Mouse (Mus musculus) adrenal gland, postnatal 4 days (tissue): ENCODE data around the gene Fam169b. TPM values are rescaled to one million over a fixed set of nuclear protein-coding genes. Genes with fewer than 3 reads are reported as not detected.

Experiments used
- DNase-seq, 2 experiments: peaks; one replicate each; pipeline ENCODE4 v3.0.0; 2021 to 2022; ENCODE audit warnings: low spot score in 2 of 2, mixed read lengths in 2 of 2
- long read RNA-seq, 2 experiments: library from polyadenylated mRNA; stranded (forward); transcript quantifications; one replicate each; pipeline ENCODE4 v2.0.0; 2021
- total RNA-seq, 2 experiments: library from RNA; stranded (reverse); gene quantifications; 2 replicates each; pipeline ENCODE4 v1.2.3; 2021

Gene Fam169b
- total RNA-seq = 1 to 10 TPM in 1 of 2 experiments, under 1 TPM in 1; 0.22 to 1.1 TPM
- long read RNA-seq, experiment 1 = 0 reads
- long read RNA-seq, experiment 2, partial matches to known transcripts = 0 of 2 reads
- long read RNA-seq, experiment 2, other reads (novel, unspliced or antisense) = 0 of 2 reads

DNA sequence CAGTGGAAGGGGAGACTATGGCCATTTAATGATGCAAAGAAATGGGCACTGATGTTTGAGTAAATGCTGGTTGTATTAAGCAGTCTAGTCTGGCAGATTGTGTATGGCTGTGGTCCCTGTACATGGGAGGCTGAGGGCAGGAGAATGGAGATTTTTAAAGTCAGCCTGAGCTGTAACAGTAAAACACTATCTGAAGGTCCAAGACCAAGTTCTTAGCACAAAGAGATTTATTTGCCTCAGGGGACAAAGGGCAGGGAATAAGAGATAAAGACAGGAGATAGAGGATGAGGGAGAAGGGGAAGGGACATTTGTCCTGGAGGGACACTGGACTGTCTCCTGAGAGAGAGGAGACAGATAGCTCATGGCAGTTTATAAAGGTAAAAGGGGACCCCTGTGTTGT lies at the start of gene Fam169b:
Gene Fam169b (plus strand): TSS at position 325 of the 400 bp plus-strand sequence.
- no peak for DNase-seq

DNA sequence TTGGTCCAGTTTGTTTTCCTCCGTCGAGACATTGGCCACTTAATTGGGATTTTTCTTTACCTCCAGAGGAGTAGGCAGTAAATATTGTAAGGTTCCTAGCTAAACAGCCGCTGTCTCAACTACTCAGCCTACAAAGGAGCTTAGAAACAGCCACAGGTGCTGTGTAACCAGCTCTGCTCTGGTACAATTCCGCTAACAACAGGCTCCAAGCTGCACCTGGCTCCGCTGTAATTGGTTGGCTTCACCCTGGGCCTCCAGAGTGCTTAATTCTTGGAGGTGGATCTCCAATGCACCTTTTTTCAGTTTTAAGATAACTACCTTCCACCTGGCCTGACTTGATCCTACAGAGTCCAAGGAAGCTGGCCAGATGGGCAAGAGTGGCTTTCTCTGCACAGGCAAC lies 49.6 kb upstream of the Fam169b start:
- DNase-seq = no peak

- DNase-seq = no peak
These were observed 48.1 kb upstream of the Fam169b start for GRCm38 (mm10) chr7:68225427-68226054.

- DNase-seq = no peak
These were observed 46.6 kb upstream of the Fam169b start for GRCm38 (mm10) chr7:68227021-68227420.

DNA sequence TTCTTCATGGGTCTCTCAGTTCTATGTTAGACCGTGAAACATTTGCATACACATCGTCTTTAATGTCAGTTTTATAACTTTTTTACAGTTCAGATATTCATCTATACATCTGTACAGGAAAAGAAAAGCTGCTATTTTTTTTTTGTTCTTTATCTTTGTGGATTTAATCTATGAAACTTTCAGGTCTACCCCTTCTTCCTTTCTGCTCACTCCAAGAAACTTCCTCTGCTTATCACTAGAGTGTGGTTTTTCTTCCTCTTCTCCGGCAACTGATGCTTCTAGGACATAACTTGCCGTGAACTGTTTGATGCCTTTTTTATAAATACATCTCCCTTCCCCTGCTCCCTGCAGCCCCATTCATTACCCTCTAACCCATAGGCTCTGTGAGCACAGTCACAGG lies 46.0 kb upstream of the Fam169b start:
- DNase-seq = no peak

- DNase-seq = no peak
These were observed 45.1 kb upstream of the Fam169b start for GRCm38 (mm10) chr7:68228491-68228890.

GRCm38 (mm10) chr7:68230831-68231230 lies 42.8 kb upstream of the Fam169b start:
- DNase-seq = no peak

GRCm38 (mm10) chr7:68232521-68232920 lies 41.1 kb upstream of the Fam169b start:
- DNase-seq = no peak

GRCm38 (mm10) chr7:68233619-68234223 lies 39.9 kb upstream of the Fam169b start:
- DNase-seq = no peak

GRCm38 (mm10) chr7:68236817-68237216 lies 36.8 kb upstream of the Fam169b start:
- no peak for DNase-seq

DNA sequence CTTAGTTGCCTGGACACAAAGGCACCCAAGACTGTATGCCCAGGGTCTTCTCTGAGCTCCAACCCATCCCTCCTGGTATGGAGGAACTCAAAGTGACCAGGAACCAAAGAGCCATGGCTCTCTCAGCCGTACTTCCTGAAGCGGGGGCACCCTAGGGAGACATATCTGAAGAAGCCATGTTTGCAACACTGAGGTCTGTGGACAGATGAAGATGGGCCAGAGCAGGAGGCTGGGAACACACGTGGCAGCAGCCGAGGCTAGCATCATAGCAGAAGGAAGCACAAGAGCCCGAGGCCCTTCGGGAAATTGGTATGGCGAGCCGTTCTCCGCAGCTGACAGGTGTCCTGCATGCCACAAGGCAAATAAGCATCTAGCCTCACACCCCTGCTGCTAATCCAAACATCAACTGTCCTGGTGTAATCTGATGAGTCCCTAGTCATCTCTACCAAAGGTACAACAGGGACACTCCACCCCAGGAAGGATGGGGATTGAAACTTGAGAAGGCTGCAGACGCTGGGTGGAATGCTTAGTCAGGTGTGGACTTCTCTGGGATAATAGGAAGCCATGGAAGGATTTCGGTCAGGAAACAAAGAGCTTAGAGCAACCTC lies 34.3 kb upstream of the Fam169b start:
- no peak for DNase-seq

GRCm38 (mm10) chr7:68241205-68241604 lies 32.4 kb upstream of the Fam169b start:
- no peak for DNase-seq

- no peak for DNase-seq
These were observed 28.0 kb upstream of the Fam169b start for GRCm38 (mm10) chr7:68245681-68246080.

GRCm38 (mm10) chr7:68246249-68246648 lies 27.4 kb upstream of the Fam169b start:
- DNase-seq = no peak

- no peak for DNase-seq
These were observed 23.2 kb upstream of the Fam169b start for GRCm38 (mm10) chr7:68250411-68250810.

DNA sequence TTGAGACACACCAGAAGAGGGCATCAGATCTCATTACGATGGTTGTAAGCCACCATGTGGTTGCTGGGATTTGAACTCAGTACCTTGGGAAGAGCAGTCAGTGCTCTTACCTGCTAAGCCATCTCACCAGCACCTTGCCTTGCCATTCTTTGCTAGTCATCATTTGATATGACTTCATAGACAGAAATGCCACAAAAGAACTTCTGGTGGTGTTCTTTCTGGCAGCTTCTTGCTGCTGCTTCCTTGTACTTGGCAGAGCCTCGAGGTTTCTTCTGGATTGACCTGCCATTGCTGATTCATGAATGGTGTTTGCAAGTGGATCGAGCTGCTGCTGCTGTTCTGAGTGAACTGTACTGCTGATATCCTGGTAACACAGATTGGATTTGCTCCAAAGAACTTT lies 22.7 kb upstream of the Fam169b start:
- DNase-seq = no peak

- no peak for DNase-seq
These were observed 15.9 kb upstream of the Fam169b start for GRCm38 (mm10) chr7:68257767-68258166.

- no peak for DNase-seq
These were observed 15.1 kb upstream of the Fam169b start for GRCm38 (mm10) chr7:68258326-68259150.

DNA sequence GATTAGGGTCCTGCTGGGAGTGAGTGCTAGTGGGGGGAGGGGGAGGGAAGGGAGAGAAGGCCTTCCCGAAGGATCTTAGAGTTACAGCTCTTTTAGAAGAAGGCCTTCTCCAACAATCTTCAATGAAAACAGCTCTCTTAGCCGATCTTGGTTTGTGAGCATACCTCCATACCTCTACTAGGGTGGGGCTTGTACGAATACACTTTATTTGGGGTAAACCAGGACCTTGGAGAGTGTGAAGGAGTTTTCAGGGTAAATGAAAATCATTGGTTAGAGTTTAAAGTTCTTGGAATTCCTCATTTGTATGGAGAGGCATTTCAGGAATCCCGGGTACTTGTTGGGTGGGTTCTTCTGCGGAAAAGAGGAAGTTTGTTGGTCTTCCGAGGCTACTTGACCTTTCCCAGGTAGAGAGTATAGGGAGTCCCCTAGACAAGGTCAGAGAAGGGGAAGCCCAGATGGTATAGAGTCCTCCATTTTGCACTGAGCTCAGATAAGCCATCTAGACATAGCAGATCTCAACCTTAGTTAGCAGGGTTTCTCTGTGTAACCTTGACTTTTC lies 14.0 kb upstream of the Fam169b start:
- no peak for DNase-seq

GRCm38 (mm10) chr7:68262612-68263200 lies 10.9 kb upstream of the Fam169b start:
- no peak for DNase-seq
